Mouse (Mus musculus): ENCODE data around the gene Btbd35f25. TPM values are rescaled to one million over a fixed set of nuclear protein-coding genes. Genes with fewer than 3 reads are reported as not detected.
"Not testable (repeated sequence)": the region's sequence is repeated elsewhere in the genome, so short reads cannot be mapped to it uniquely, and the experiment has no call there.

The Btbd35f25 gene
- polyA plus RNA-seq (2012; rRNA removed): not detected in 2 replicates

DNA sequence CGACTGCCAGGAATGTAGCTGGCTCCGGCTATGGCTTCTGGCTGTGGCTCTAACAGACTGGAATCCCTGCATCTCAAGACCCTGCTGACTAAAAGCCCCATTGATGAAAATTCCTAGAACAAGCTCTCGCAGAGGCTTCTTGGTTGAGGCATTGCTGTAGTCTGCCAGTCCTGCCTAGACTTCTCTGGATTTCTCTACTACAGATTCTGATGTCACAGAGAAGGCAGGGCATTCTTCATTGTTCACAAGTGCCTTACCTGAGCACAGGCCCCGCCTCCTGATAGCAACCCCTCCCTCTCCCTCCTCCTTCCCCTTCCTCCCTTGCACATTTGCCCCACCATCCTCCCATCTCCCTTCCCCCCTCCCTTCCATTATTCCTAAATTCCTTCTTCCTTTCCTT lies at the start of gene Btbd35f25:
Gene Btbd35f25, minus strand, starts transcription at position 101 of the 400 bp plus-strand sequence.
- H3K27ac ChIP-seq (ENCODE audit: insufficient read depth, low read length); H3K4me3 ChIP-seq (ENCODE audit: insufficient read depth, low read length); H3K4me1 ChIP-seq (ENCODE audit: control insufficient read depth, insufficient read depth, low read length): not testable (repeated sequence)

DNA sequence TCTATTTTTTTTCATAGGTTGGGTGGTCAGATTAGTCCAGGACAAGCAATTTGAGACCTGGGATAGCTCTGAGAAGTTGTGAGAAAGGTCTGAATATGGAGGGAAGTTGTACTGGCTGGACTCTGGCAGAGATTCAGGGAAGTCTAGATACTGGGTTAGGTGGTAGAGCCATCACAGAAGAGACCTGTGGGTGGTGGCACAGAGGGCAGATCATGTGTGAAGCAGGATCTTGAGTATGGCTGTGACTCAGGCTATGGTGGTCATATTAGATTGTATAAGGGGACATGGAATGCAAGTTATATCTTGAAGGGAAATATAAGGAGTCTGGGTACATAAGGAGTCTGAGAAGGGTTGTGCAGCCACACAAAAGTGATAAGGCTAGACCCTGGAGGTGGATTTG lies 49.3 kb upstream of the Btbd35f25 start:
- TF ChIP-seq POLR2A (IDR thresholded peaks at IDR 0.05; ENCODE audit: extremely low read depth, insufficient read depth, low read length): no peak
- TF ChIP-seq CTCF (IDR thresholded peaks at IDR 0.05; ENCODE audit: extremely low read depth, insufficient read depth, low read length): no peak
- no peaks in the 10 kb centered on the region for H3K4me1 ChIP-seq (ENCODE audit: control insufficient read depth, insufficient read depth, low read length)

DNA sequence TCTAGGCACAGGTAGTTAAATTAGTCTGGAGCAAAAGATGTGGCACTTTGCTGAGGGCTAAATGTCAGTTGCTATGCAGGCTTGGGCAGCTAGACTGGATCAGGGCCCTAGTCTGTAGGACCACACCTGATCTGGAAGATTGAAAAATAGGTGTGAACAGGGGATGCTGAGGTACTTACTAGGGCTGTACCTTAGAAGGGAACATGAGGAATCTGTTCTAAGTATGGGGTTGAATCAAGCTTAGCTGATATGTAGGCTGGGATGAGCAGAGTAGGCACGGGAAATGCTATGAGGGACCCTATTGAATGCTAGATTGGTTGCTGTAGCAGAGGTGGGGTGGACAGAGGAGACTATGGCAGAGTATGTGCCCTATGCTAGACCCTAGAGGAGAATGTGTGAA lies 47.0 kb upstream of the Btbd35f25 start:
- Histone ChIP-seq H3K27ac (ENCODE audit: insufficient read depth, low read length) (no peak overlapping the region), H3K4me1 (ENCODE audit: control insufficient read depth, insufficient read depth, low read length) (no peaks in the 10 kb centered on the region), H3K4me3 (ENCODE audit: insufficient read depth, low read length) (no peak overlapping the region)
- TF ChIP-seq CTCF (IDR thresholded peaks at IDR 0.05; ENCODE audit: extremely low read depth, insufficient read depth, low read length) (no peak), POLR2A (IDR thresholded peaks at IDR 0.05; ENCODE audit: extremely low read depth, insufficient read depth, low read length) (no peak)

More for the DNA sequence above, 49.3 kb upstream of the Btbd35f25 start:
- Histone ChIP-seq H3K4me3 (ENCODE audit: insufficient read depth, low read length) (no peak overlapping the region), H3K27ac (ENCODE audit: insufficient read depth, low read length) (no peak overlapping the region)

DNA sequence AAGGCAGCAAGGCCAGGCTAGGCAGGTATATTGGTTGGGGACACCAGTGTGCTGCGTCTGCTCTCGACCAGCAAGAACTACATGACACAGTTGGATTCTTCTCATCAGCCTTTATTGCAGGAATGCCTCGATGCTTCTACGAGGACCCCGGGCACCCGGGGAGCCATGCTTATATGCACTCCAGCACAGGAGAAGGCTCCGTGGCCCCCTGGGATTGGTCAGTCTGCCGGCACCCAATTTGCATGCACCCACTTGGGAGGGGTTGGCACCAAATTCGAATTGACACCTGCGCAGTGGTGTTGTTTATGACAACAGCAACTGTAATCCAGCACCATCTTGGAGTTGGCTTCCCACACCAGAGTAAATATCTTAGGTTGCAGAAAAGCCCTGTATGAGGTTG lies 28.1 kb upstream of the Btbd35f25 start:
- Histone ChIP-seq H3K27ac (ENCODE audit: insufficient read depth, low read length) (no peak overlapping the region), H3K4me3 (ENCODE audit: insufficient read depth, low read length) (no peak overlapping the region), H3K4me1 (ENCODE audit: control insufficient read depth, insufficient read depth, low read length) (no peaks in the 10 kb centered on the region)
- TF ChIP-seq POLR2A (IDR thresholded peaks at IDR 0.05; ENCODE audit: extremely low read depth, insufficient read depth, low read length) (no peak), CTCF (IDR thresholded peaks at IDR 0.05; ENCODE audit: extremely low read depth, insufficient read depth, low read length) (no peak)

DNA sequence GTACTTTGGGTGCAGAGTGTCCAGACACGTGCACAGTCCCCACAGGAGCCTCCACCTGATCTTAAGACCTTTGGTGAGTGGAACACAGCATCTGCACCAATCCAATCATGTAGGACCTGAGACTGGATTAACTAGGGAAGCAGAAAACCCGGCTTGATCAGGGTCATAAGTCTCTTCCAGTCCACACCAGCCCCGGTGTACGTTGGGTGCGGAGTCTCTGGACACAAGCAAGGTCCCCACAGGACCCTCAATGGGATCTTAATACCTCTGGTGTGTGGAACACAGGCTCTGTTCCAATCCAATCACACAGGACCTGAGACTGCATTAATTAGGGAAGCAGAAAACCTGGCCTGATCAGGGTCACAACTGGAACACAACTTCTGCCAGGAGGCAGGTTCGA lies 20.0 kb upstream of the Btbd35f25 start:
- TF ChIP-seq CTCF (IDR thresholded peaks at IDR 0.05; ENCODE audit: extremely low read depth, insufficient read depth, low read length): no peak
- no peak for TF ChIP-seq POLR2A (IDR thresholded peaks at IDR 0.05; ENCODE audit: extremely low read depth, insufficient read depth, low read length)
- Histone ChIP-seq H3K27ac (ENCODE audit: insufficient read depth, low read length) (no peak overlapping the region), H3K4me1 (ENCODE audit: control insufficient read depth, insufficient read depth, low read length) (no peaks in the 10 kb centered on the region), H3K4me3 (ENCODE audit: insufficient read depth, low read length) (no peak overlapping the region)

Other genes starting within 250 kb of the Btbd35f25 start
- gene Gm21883, start 142.9 kb downstream of the Btbd35f25 start, polyA plus RNA-seq (2012; rRNA removed): not detected in 2 replicates
- not detected in 2 replicates for gene Spin2e, start 98.2 kb downstream of the Btbd35f25 start, polyA plus RNA-seq (2012; rRNA removed)
- gene Gm21637, start 244.9 kb upstream of the Btbd35f25 start, polyA plus RNA-seq (2012; rRNA removed): not detected in 2 replicates